ENCODE assay signal across 9 mouse cellular contexts in genomic region chr5:104982535-104982934, GRCm38 (mm10). TPM values are rescaled to one million over a fixed set of nuclear protein-coding genes. Genes with fewer than 3 reads are reported as not detected.
DNase-seq lines count a peak whose midpoint lies in the region; ATAC-seq and TF ChIP-seq lines count a peak whose summit lies in the region.
"Had no signal": no experiment of that assay in that cellular context is flagged by ENCODE, and none has a peak within 500 bp of the region (broad histone marks: within the 10 kb centered on the region; RNA-seq: fewer than 3 reads in every experiment).

Abcg3 (minus strand) TSS chr5:104982718.

- H3K27me3 ChIP-seq in spleen, adult 2 months (ENCODE audit: control insufficient read depth, insufficient read depth, low read length) = no peaks in the 10 kb centered on the region
- no peaks in the 10 kb centered on the region for H3K27me3 ChIP-seq in forebrain, embryonic 12.5 days

- no peaks in the 10 kb centered on the region for H3K9me3 ChIP-seq in ES-E14 (ENCODE audit: control insufficient read depth, insufficient read depth, low read depth, low read length)
- H3K9me3 ChIP-seq in forebrain, embryonic 12.5 days = no peaks in the 10 kb centered on the region

- TF ChIP-seq CTCF in spleen, adult 2 months (IDR thresholded peaks at IDR 0.05; ENCODE audit: extremely low read depth, insufficient read depth, insufficient read length, insufficient replicate concordance) = no peak

- no peak within 1 kb of the TSS for H3K4me2 ChIP-seq in forebrain, embryonic 12.5 days

- WGBS in spleen, adult 2 months = 6% methylated on average over 12 of the region's 12 CpGs
- WGBS in forebrain, embryonic 12.5 days = 43% methylated on average over 12 of the region's 12 CpGs

- peak; percentile 39; the same call in 1 of the 2 replicates for TF ChIP-seq POLR2A in spleen, adult 2 months (IDR thresholded peaks at IDR 0.05; ENCODE audit: low read depth, low read length)

- in situ Hi-C loops in ES-E14 (cut with MboI; ENCODE audit: low sequenced_read_pairs in 2 of 2, unreplicated experiment in 2 of 2) = no loop called here

- peak within 1 kb of the TSS; percentile 20 to 50 for H3K4me3 ChIP-seq in ES-E14 (ENCODE audit: insufficient read depth in 1 of 2, low read depth in 1 of 2, low read length in 2 of 2, poor library complexity in 1 of 2, severe bottlenecking in 1 of 2)
- H3K4me3 ChIP-seq in spleen, adult 2 months (ENCODE audit: extremely low read depth, insufficient read depth, insufficient read length) = peak within 1 kb of the TSS; percentile 67
- no peak within 1 kb of the TSS for H3K4me3 ChIP-seq in forebrain, embryonic 12.5 days (replicated peaks)

- intact Hi-C loops in heart, postnatal 14 days (cut with DNase I) = no loop called here

- H3K4me1 ChIP-seq in ES-E14 (ENCODE audit: control insufficient read depth in 2 of 2, insufficient read depth in 2 of 2, low read length in 2 of 2, poor library complexity in 1 of 2) = peaks cover 0 to 2% of the 10 kb centered on the region in 2 experiments; a peak in 1 of 4 replicates
- peaks cover 3% of the 10 kb centered on the region; the same call in 1 of the 2 replicates for H3K4me1 ChIP-seq in spleen, adult 2 months (ENCODE audit: control insufficient read depth, insufficient read depth, insufficient read length)
- H3K4me1 ChIP-seq in forebrain, embryonic 12.5 days = no peaks in the 10 kb centered on the region

- no peak within 1 kb of the TSS for H3K27ac ChIP-seq in ES-E14 (ENCODE audit: insufficient read depth, low read depth, low read length, poor library complexity, severe bottlenecking)
- H3K27ac ChIP-seq in spleen, adult 2 months (ENCODE audit: insufficient read depth, low read length) = peak within 1 kb of the TSS; percentile 76
- no peak within 1 kb of the TSS for H3K27ac ChIP-seq in forebrain, embryonic 12.5 days

- no peak for ATAC-seq in forebrain, embryonic 12.5 days (ENCODE audit: low FRiP score)

- H3K36me3 ChIP-seq in ES-E14 (ENCODE audit: control insufficient read depth, insufficient read depth, low read length, poor library complexity, severe bottlenecking) = no peaks in the 10 kb centered on the region
- H3K36me3 ChIP-seq in spleen, adult 2 months (ENCODE audit: control insufficient read depth, insufficient read depth, low read length) = peaks cover 1% of the 10 kb centered on the region; the same call in 1 of the 2 replicates
- H3K36me3 ChIP-seq in forebrain, embryonic 12.5 days (replicated peaks) = no peaks in the 10 kb centered on the region

- H3K9ac ChIP-seq in ES-E14 (ENCODE audit: insufficient read depth, low read depth, low read length, poor library complexity, severe bottlenecking) = no peak within 1 kb of the TSS
- no peak within 1 kb of the TSS for H3K9ac ChIP-seq in forebrain, embryonic 12.5 days

- DNase-seq in heart, adult 11 months = peak; percentile 90
- DNase-seq in heart, postnatal 14 days = no peak
- no peak for DNase-seq in ES-E14 (ENCODE audit: low read depth, low spot score)
- peak; percentile 39 for DNase-seq in liver
- DNase-seq in spleen, adult 2 months (ENCODE audit: low read depth in 1 of 2, low spot score in 2 of 2) = peak in 1 of 2 experiments; percentile 51
- DNase-seq in retina, embryonic 14.5 days (ENCODE audit: low spot score) = no peak
- no peak for DNase-seq in embryo, embryonic 10 days (ENCODE audit: low spot score)
- DNase-seq: right cerebral cortex, postnatal 14 days had no signal

TF ChIP-seq in ES-E14, 5 proteins besides CTCF, POLR2A, EP300 and RAD21:
- TF ChIP-seq ZC3H11A (IDR thresholded peaks at IDR 0.05; ENCODE audit: borderline replicate concordance, low read depth, low read length) = no peak
- no peak for TF ChIP-seq ZNF384 (IDR thresholded peaks at IDR 0.05; ENCODE audit: low read depth, low read length)
- TF ChIP-seq MAFK (IDR thresholded peaks at IDR 0.05; ENCODE audit: insufficient read depth, low read depth, low read length) = no peak
- TF ChIP-seq HCFC1 (IDR thresholded peaks at IDR 0.05; ENCODE audit: borderline replicate concordance, insufficient read depth, low read length) = no peak
- no peak for TF ChIP-seq CHD2 (IDR thresholded peaks at IDR 0.05; ENCODE audit: low read depth, low read length)
TF ChIP-seq in ES-E14: peak in this region for 0.

RNA-seq across cellular contexts. Expression of gene Abcg3, which starts in this region (rescaled TPM):
- total RNA-seq in heart, postnatal 14 days (2021) = under 1 TPM; 0.33 to 0.88 TPM
- 0.74 and 0.89 TPM in 2 replicates for total RNA-seq in ES-E14 (2012; rRNA removed)
- polyA plus RNA-seq in spleen, adult 2 months (2012; rRNA removed) = 7.8 and 11.9 TPM in 2 replicates
- polyA plus RNA-seq in forebrain, embryonic 12.5 days (2016; fragmentation: Nextera tagmentation; extraction: Ambion mirVana) = 0.19 and 0.37 TPM in 2 replicates

Comparison
In these comparisons a context has a peak if more than half of its experiments do, and no peak if none do; other contexts are left out.
1. DNase-seq: peak in heart, adult 11 months (single experiment) and liver (single experiment); none in heart, postnatal 14 days (0 of 2), ES-E14 (single experiment), retina, embryonic 14.5 days (single experiment) and embryo, embryonic 10 days (single experiment).